Mouse (Mus musculus): ENCODE results near the gene Wdr92.
"Not testable (repeated sequence)": the region's sequence is repeated elsewhere in the genome, so short reads cannot be mapped to it uniquely, and the experiment has no call there.

Gene Wdr92

GRCm38 (mm10) chr11:17211258-17212140 lies 29.6 kb downstream of the Wdr92 start, which contains the start of gene Pno1:
TSS of gene Pno1 (minus strand) at chr11:17211568.
- peak; percentile 98 for DNase-seq

DNA sequence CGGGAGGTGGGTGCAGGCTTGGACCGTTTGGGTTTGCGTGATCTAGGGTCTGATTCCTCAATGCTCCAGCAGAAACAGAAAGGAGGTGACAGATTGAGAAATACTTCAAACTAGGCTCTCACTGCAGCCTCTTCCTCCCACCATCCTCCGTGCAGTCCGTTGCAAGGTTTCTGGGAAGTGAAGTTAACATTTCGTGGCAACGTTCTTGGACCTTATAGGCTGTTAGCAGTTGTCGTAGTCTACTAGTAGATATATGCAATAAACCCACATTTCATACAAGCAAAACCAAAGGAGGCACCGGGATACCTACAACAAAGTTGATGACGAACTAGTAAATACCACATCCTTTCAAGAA lies 30.2 kb downstream of the Wdr92 start:
- no peak for DNase-seq

GRCm38 (mm10) chr11:17212903-17213509 lies 31.1 kb downstream of the Wdr92 start:
- no peak for DNase-seq

DNA sequence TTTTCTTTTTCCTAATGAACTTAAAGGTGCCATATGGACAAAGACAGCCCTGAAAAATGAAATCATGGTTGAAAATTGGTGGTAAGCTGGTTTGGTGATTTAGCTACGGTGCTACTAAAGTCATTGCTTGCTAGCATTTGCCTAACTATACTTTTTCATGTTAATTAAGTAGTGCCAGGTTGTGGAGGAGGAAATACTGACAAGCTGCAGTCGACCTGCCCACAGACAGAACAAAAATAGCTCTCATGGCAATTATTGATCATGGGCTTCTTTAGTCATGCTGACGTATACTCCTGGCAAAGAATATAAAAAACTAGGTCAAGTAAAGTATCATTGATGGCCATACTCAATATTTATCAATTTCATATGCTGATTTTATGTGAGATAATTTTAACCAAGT lies 33.6 kb downstream of the Wdr92 start:
- no peak for DNase-seq

- DNase-seq, result no peak
Measured at GRCm38 (mm10) chr11:17221126-17221525, 39.2 kb downstream of the Wdr92 start.

DNA sequence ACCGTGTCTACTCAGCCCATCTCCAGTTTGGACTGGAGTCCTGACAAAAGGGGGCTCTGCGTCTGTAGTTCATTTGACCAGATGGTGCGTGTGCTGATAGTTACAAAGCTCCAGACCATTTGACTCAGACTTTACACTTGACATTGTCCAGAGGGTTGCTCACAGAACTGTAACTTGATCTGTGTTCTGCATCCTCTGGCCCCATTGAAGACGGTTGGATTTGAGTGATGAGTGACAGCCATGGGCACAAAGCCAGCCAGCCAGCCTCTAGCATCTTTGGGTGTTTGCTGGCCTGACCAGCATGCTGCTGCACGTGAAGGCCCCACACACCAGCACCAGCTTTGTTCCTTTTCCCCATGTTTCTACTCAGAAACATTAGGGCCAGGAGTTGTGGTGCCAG lies 50.9 kb downstream of the Wdr92 start:
- DNase-seq, result no peak

- DNase-seq, result no peak
Measured at GRCm38 (mm10) chr11:17236449-17237037, 54.6 kb downstream of the Wdr92 start.

- not testable (repeated sequence) for DNase-seq
Measured at GRCm38 (mm10) chr11:17238598-17238997, 56.7 kb downstream of the Wdr92 start.

- no peak for DNase-seq
Measured at GRCm38 (mm10) chr11:17248715-17249114, 66.8 kb downstream of the Wdr92 start.

DNA sequence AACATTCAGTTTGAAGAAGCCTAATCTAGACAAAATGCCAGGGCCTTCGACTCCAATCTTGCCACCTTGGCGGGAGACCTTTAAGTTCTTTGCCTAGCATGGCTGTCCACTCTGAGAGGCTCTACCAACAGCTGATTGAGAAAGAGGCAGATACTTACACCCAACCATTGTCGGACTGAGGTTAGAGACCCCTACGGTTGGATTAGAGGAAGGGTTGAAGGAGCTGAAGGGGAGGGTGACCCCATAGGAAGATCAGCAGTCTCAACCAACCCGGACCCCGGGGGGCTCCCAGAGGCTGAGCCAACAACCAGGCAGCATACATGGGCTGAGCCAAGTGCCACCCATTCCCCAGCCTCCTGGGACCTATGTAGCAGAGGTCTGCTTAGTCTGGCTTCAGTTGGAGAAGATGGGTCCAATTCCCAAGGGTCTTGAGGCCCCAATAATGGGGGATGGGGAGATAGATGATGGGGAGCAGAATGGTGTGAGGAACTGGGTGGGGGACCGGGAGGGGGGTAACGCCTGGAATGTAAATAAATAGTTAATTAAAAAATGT lies 75.0 kb downstream of the Wdr92 start:
- DNase-seq, result peak; percentile 9

DNA sequence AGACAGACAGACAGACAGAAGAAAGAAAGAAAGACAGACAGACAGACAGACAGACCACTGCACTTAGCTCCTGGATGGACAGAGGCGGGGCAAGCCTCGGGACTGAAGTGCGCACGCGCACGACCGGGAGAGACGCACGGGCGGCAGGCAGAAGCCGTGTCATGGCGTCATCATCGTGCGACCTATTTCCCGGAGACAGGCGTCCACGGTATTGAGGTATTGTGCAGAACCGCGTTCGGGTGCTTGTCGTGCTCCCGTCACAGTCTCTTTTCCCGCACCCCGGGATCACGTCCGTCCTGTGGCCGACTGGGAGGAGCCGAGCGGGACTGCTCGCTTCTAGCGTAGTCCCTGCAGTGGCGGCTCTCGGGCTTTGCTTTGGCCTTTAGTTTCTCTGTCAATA lies 75.5 kb downstream of the Wdr92 start, which contains the start of gene C1d:
Gene C1d, plus strand, starts transcription at position 137 of the 400 bp plus-strand sequence.
- peak; percentile 94 for DNase-seq

DNA sequence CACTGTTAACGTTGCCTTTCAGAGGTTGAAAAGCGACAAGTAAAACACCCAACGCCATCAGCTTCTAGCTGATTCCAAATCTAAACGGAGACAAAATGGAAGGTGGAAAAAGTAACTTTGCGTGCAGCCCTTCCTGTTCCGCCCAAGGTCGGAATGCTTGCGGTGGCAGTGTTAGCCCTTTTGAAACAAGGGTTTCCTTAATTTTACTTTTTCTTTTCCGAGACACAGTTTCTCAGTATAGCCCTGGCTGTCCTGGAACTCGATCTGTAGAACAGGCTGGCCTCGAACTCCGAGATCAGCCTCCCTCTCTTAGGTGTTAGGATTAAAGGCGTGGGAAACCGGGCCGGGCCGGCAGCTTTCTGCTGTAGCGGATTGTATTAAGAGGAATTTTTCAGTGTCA lies 76.0 kb downstream of the Wdr92 start:
- peak; percentile 51 for DNase-seq

DNA sequence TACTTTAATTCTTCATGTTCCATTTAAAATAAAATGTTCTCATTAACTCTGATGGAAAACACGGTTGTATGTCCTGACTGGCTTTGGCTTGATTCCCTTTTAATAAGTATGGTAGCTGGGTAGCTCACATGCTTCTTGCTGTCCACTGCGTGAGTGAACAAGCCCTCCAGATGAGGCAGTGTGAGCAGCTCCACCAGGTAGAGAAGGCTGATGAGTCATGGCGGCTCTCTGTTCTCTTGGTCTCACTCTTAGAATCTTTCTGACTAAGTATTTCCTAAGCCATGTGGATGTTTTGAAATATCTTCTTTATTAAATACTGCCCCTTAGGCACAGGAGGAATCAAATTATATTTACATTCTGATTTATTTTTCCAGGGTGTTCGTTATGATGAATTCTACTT lies 85.3 kb downstream of the Wdr92 start:
- no peak for DNase-seq

DNA sequence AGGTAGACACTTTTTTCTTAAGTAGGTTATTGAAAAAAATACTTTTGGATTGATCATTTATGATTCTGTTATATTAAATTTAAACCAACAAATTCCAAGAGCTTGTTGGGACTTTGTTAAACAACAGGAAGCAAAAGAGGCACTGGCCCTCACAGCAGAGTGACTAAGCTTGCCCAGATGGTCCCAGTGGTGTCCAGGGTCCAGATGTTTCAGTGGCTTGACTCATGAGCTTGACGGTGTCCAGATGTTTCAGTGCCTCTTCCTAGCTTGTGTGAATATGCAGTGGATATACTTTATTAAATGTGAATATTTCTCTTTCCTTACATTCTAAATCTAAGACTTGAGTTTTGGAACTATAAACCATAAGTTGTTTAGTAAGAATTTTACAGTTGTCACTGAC lies 86.9 kb downstream of the Wdr92 start:
- DNase-seq, result no peak

- peak; percentile 30 for DNase-seq
Measured at GRCm38 (mm10) chr11:17279959-17280358, 98.1 kb downstream of the Wdr92 start.
